Mouse (Mus musculus) forebrain, embryonic 14.5 days (tissue): ENCODE measurements around the gene Pcdh9. TPM values are rescaled to one million over a fixed set of nuclear protein-coding genes. Genes with fewer than 3 reads are reported as not detected.
A peak's percentile ranks its signal among the peaks of the same experiment; 100 is the strongest.

ENCODE experiments used
- ATAC-seq: fragments of 200-750 bp; cut with Nextera tagmentation; 2 replicates; pipeline ENCODE4 v1.8.0; 2017; ENCODE audit warnings: mild to moderate bottlenecking, moderate library complexity
- DNase-seq: peaks from one replicate; pipeline ENCODE4 v3.0.0-alpha.2; 2015; ENCODE audit warnings: low spot score
- H3K27ac ChIP-seq: fragments of 300-500 bp; sonication (generic); 2 replicates; pipeline ENCODE4 v1.5.1; 2014; ENCODE audit warnings: low read depth, mild to moderate bottlenecking, control low read depth, low read length, moderate library complexity
- H3K27me3 ChIP-seq: fragments of 300-500 bp; sonication (generic); replicated peaks from 2 replicates; pipeline ENCODE4 v1.6.1; 2014; ENCODE audit warnings: low read length, control low read depth, mixed read lengths; ENCODE audit not compliant: control insufficient read depth, insufficient read depth
- H3K36me3 ChIP-seq: fragments of 300-500 bp; sonication (generic); 2 replicates; pipeline ENCODE4 v1.6.1; 2014; ENCODE audit warnings: low read length, control low read depth; ENCODE audit not compliant: control insufficient read depth, insufficient read depth
- H3K4me1 ChIP-seq: fragments of 300-500 bp; sonication (generic); 2 replicates; pipeline ENCODE4 v1.6.1; 2014; ENCODE audit warnings: antibody characterized with exemption, low read length, control low read depth; ENCODE audit not compliant: control insufficient read depth, insufficient read depth
- H3K4me2 ChIP-seq: fragments of 300-500 bp; sonication (generic); 2 replicates; pipeline ENCODE4 v1.6.1; 2014; ENCODE audit warnings: mild to moderate bottlenecking, control low read depth, low read length
- H3K4me3 ChIP-seq: fragments of 300-500 bp; sonication (generic); 2 replicates; pipeline ENCODE4 v1.5.1; 2014; ENCODE audit warnings: low read depth, low read length, control low read depth
- H3K9ac ChIP-seq: fragments of 300-500 bp; sonication (generic); 2 replicates; pipeline ENCODE4 v1.6.1; 2014; ENCODE audit warnings: mild to moderate bottlenecking, low read length, control low read depth, moderate library complexity
- H3K9me3 ChIP-seq: fragments of 300-500 bp; sonication (generic); replicated peaks from 2 replicates; pipeline ENCODE4 v1.6.1; 2016; ENCODE audit warnings: low read length, control low read depth, mixed read lengths; ENCODE audit not compliant: control insufficient read depth
- WGBS: fragments of 180-500 bp; shearing (Covaris S2); extraction: QIAGEN DNeasy Blood & Tissue Kit; methylation state at CpG from one replicate; pipeline ENCODE4 v1.1.7; 2014; 5-methylcytosine and 5-hydroxymethylcytosine counted together
- polyA plus RNA-seq: library from polyadenylated mRNA; unstranded; fragments of >200 nt; fragmentation: Nextera tagmentation; extraction: Ambion mirVana; gene quantifications from 2 replicates; pipeline ENCODE4 v1.2.1, GENCODE M21; 2014

Gene Pcdh9
- 52.3 and 63.9 TPM in 2 replicates for polyA plus RNA-seq

DNA sequence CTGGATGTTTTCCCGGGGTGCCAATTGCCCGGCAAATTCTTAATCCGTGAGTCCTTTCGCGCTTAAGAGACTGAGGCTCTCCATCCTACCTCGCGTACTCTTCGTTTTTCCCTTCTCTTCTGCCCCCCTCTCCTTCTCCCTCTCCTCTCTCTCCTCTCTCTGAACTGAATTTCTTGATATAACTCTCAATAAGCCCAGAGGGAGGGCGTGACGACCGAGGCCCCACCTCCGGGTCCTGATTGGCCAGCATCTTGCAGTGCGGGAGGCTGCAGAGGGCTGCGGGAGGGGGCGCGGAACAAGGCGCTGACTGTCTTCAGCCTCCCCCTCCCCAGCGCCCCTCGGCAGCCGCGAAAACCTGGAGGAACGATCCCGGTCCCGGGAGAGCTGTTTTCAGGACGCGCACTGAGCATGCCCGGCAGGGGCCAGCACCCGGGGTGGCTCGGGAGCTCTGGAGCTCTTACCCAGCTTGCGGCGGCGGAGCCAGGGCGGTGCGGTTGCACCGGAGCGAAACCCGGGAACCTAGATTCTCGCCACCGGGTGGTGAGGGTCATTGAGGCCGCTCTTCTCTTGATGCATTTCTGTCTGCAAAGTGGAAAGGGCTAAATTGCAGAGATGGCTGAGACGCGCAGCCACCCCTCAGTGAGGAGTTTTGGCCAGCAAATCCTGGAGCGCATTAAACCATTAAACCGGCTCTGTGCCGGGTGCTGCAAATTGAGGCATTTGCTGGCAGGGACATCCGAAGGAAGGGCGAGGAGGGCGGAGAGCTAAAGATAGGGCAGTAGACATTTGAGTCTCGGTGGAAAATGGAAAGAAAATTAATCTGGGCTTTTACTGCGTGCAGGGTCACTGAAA lies at the start of gene Pcdh9:
Pcdh9 (minus strand) TSS at position 161 of the 852 bp plus-strand sequence.
- H3K4me2 ChIP-seq, result peak within 1 kb of the TSS; percentile 83
- H3K4me1 ChIP-seq, result peaks cover 9% of the 10 kb centered on the region
- H3K9me3 ChIP-seq, result no peaks in the 10 kb centered on the region
- WGBS, result under 1% methylated on average over 50 of the region's 50 CpGs
- H3K27ac ChIP-seq, result peak within 1 kb of the TSS; percentile 77
- H3K4me3 ChIP-seq, result peak within 1 kb of the TSS; percentile 53
- peak; percentile 98 for DNase-seq
- no peaks in the 10 kb centered on the region for H3K27me3 ChIP-seq
- H3K9ac ChIP-seq, result peak within 1 kb of the TSS; percentile 71
- ATAC-seq, result peak; percentile 98
- peaks cover 6% of the 10 kb centered on the region; the same call in 1 of the 2 replicates for H3K36me3 ChIP-seq

- ATAC-seq, result no peak
- whole genome bisulfite sequencing, result 77% methylated on average over 1 of the region's 1 CpGs
- Histone ChIP-seq H3K9me3 (no peaks in the 10 kb centered on the region), H3K27me3 (no peaks in the 10 kb centered on the region), H3K9ac (no peak overlapping the region), H3K36me3 (no peaks in the 10 kb centered on the region), H3K4me3 (no peak overlapping the region), H3K27ac (no peak overlapping the region), H3K4me1 (no peaks in the 10 kb centered on the region), H3K4me2 (no peak overlapping the region)
- DNase-seq, result no peak
Observed at GRCm38 (mm10) chr14:93906928-93907327, 16.4 kb upstream of the Pcdh9 start.

DNA sequence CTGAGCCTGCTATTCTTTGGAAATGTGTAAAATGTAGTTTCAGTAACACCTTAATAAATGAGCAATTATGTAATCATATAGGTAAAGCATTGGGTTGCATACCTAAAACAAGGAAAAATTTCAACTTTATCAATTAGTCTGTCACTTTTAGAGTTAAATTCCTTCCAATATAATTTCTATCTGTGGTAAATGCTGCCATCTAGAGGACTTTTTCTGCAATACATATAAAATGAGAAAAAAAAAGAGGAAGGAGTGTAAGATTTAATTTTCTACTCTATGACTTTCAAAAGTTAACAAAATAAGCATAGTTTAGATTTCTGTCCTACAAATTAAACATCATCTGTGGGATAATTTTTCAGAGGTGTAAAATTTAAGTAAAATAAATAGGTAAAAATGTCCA lies 8.1 kb upstream of the Pcdh9 start:
- DNase-seq (peak; percentile 73), ATAC-seq (no peak)
- H3K4me2 ChIP-seq, result no peak overlapping the region
- H3K9me3 ChIP-seq, result no peaks in the 10 kb centered on the region
- H3K4me3 ChIP-seq, result no peak overlapping the region
- no peaks in the 10 kb centered on the region for H3K27me3 ChIP-seq
- no peak overlapping the region for H3K9ac ChIP-seq
- H3K4me1 ChIP-seq, result no peaks in the 10 kb centered on the region
- H3K36me3 ChIP-seq, result no peaks in the 10 kb centered on the region
- no peak overlapping the region for H3K27ac ChIP-seq

DNA sequence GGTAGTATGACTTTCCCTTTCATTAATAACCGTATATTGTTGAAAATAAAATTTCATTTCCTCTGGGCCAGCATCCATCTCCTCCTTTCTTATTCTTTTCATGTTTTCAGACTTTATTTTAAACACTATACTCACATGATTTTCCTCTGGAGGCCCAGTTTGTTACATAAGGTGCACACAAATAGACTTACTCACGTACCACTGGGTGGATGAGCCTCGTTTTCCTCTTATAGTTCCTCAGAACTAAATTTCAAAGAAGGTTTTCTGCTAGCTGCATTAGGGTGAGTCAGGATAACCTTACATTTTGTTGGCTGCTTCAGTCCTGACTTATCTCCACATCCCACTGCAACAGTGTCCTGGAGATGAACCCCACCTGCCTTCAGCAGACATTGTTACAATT lies 4.7 kb upstream of the Pcdh9 start:
- ATAC-seq, result no peak
- no peaks in the 10 kb centered on the region for H3K9me3 ChIP-seq
- H3K9ac ChIP-seq, result no peak overlapping the region
- H3K4me2 ChIP-seq, result no peak overlapping the region
- no peak for DNase-seq
- WGBS, result 91% methylated on average over 3 of the region's 3 CpGs
- no peaks in the 10 kb centered on the region for H3K27me3 ChIP-seq
- H3K36me3 ChIP-seq, result no peaks in the 10 kb centered on the region
- H3K27ac ChIP-seq, result no peak overlapping the region
- H3K4me3 ChIP-seq, result no peak overlapping the region
- H3K4me1 ChIP-seq, result no peaks in the 10 kb centered on the region

DNA sequence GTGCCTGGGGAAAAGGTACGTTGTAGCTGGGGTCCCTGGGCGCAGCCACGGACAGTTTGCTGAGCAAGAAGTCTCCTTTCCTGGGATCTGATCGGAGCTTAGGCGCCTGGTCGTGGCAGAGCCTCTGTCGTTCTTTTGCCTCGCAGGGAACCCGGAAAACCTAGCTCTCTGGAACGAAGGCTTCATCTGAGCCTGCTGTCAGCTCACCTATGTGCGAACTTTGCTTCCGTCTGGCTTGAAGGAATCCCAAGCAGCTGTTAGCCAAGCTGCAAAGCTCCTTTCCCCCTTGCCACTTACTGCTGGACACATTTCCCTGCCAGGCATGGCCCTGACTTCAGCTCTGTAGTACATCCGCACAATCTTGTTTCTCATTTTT lies 880 bp upstream of the Pcdh9 start:
- H3K4me1 ChIP-seq, result peaks cover 3% of the 10 kb centered on the region; the same call in 1 of the 2 replicates
- DNase-seq, result peak; percentile 49
- 1% methylated on average over 13 of the region's 13 CpGs for WGBS

GRCm38 (mm10) chr14:93889839-93890518 lies 500 bp downstream of the Pcdh9 start:
- H3K36me3 ChIP-seq, result peaks cover 9% of the 10 kb centered on the region; the same call in 1 of the 2 replicates
- DNase-seq, result peak; percentile 59
- peak overlapping the region; percentile 68 for H3K9ac ChIP-seq
- H3K4me2 ChIP-seq, result peak overlapping the region; percentile 83
- H3K4me1 ChIP-seq, result peaks cover 13% of the 10 kb centered on the region
- peak; percentile 46 for ATAC-seq
- 0 out of 2 replicates have a peak overlapping the region, but pooled peaks have one; percentile 35 for H3K27ac ChIP-seq
- H3K27me3 ChIP-seq, result no peaks in the 10 kb centered on the region
- no peaks in the 10 kb centered on the region for H3K9me3 ChIP-seq
- H3K4me3 ChIP-seq, result peak overlapping the region; percentile 53
- under 1% methylated on average over 20 of the region's 20 CpGs for WGBS

More for the DNA sequence above, 880 bp upstream of the Pcdh9 start:
- Histone ChIP-seq H3K4me2 (peak overlapping the region; percentile 83), H3K27ac (peak overlapping the region; percentile 77), H3K9me3 (no peaks in the 10 kb centered on the region), H3K36me3 (0 out of 2 replicates have a peak, but pooled peaks cover under 1% of the 10 kb centered on the region), H3K27me3 (no peaks in the 10 kb centered on the region), H3K4me3 (peak overlapping the region; percentile 53), H3K9ac (peak overlapping the region; percentile 71)
- ATAC-seq, result no peak

DNA sequence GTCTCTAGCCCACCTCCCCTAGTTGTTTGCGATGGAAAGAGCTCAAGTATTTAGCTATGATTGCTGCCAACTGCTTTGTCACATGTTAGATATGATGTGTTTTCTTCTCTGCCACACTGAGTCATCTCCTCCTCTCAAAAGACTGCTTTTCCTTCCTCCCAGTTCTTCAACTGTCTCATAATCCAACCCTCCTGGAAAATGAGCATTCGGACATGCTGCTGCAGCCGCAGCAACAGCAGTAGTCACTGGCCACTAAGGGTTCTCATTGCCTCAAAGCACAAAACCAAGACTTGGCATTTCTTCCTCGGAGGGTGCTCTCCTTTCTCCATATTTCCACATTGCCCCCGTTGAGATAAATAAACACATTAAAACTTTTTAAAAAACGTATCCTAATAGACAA lies 1.2 kb downstream of the Pcdh9 start:
- Histone ChIP-seq H3K36me3 (peaks cover 9% of the 10 kb centered on the region; the same call in 1 of the 2 replicates), H3K4me1 (peaks cover 14% of the 10 kb centered on the region), H3K27me3 (no peaks in the 10 kb centered on the region), H3K4me2 (peak overlapping the region; percentile 83), H3K4me3 (peak overlapping the region; percentile 53), H3K9ac (peak overlapping the region; percentile 68), H3K9me3 (no peaks in the 10 kb centered on the region), H3K27ac (no peak overlapping the region)
- DNase-seq (no peak), ATAC-seq (no peak)
- WGBS, result 11% methylated on average over 6 of the region's 6 CpGs

DNA sequence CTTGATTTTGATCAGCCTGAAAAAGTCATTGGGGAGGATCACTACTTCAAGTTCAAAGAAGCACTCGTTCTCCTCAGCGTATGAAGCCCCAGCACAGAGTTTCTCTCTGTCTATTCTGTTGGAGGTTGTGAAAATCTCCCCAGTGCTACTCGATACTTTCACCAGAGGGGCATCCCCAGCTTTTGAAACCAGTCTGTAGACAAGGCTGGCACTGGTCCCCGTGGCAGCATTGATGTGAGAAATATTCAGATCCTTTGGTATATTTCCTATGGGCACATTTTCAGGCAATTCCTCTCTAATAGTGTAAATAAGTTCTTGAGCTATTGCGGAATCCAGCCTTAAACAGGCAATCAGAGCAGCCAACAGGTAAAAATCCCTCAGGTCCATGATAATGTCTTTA lies 2.1 kb downstream of the Pcdh9 start:
- Histone ChIP-seq H3K27me3 (no peaks in the 10 kb centered on the region), H3K4me1 (peaks cover 15% of the 10 kb centered on the region), H3K36me3 (peaks cover 9% of the 10 kb centered on the region; the same call in 1 of the 2 replicates), H3K9ac (peak overlapping the region; percentile 68; the same call in 1 of the 2 replicates), H3K27ac (no peak overlapping the region), H3K9me3 (no peaks in the 10 kb centered on the region), H3K4me2 (peak overlapping the region; percentile 83), H3K4me3 (peak overlapping the region; percentile 53)
- 42% methylated on average over 5 of the region's 5 CpGs for WGBS
- no peak for ATAC-seq
- no peak for DNase-seq
